Mouse (Mus musculus) NIH3T3 (cell line): ENCODE measurements at regions not wholly inside any gene's neighbourhood (a gene's known extent, or its start where the extent isn't known, plus 50 kb on each side); places are given as distances from the start of the nearest gene placed in this dataset.
A peak's percentile ranks its signal among the peaks of the same experiment; 100 is the strongest.

Experiments
- DNase-seq: peaks from one replicate; pipeline ENCODE4 v3.0.0-alpha.2; 2012; ENCODE audit warnings: low read depth

- peak; percentile 55 for DNase-seq
Measured at GRCm38 (mm10) chr2:133614672-133615071, 62.7 kb downstream of the Bmp2 start.

DNA sequence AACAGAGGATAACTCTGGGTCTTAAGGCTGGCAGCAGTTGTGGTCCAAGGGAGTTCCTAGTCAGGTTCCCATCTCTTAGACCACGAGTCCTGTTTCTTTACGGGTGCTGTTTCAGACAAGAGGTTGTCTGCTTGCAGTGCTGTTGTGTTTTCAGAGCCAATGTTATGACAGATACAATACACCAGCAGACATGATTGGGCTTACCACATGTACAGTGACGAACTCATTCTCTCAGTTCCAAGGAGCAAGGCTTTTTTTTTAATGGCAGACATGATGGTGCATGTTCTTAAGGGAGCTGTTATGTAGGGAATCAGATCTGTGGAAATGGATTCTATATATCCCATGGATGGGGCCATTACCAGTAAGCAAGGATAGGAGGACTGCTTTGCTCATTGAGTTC is 63.3 kb downstream of the Bmp2 start:
- DNase-seq = no peak

DNA sequence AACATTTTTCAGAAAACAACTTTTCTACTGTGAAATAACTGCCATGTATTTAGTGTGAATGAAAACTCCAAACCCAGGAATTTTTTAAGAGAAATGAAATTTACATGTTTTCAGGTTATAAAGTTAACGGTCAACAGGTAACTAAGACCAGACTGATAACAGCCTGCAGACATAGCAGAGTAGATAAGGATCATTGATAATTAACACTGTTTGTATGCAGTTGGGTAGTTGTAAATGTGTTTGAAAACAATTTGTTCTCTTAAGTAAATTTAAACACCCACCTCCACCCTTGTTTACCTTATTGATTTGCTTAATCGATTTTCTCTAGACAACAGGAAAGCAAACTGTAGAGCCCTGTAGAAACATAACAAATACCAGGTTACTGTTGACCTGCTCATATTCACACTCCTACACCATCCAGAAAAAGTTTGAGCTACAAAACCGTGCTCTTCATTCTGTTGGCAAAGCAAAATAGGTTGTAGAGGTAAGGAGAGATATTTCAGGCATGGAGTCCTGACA is 65.4 kb downstream of the Bmp2 start:
- no peak for DNase-seq

- DNase-seq = no peak
Measured at GRCm38 (mm10) chr2:133622523-133622922, 70.6 kb downstream of the Bmp2 start.

GRCm38 (mm10) chr2:133625542-133625941 is 73.6 kb downstream of the Bmp2 start:
- DNase-seq = peak; percentile 3

- DNase-seq = no peak
Measured at GRCm38 (mm10) chr2:133628874-133629273, 76.9 kb downstream of the Bmp2 start.

DNA sequence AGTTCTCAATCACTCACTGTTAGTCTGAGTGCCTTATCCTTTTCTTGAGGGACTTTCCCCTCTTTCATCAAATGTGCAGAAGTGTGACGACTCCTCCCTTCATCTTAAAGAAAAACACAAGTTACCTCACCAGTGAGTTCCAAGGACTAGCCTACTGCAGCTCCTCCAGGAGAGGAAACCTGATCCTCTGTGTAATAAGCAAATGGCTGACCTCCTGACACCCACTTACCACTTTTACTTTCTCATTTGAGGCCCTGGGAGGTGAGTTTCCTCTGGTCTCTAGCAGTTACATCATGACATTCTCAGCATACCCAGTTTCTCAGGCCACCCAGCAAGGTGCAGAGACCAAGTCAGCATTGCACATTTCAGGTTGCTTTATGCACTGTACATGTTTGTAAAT is 83.5 kb downstream of the Bmp2 start:
- DNase-seq = no peak

- no peak for DNase-seq
Measured at GRCm38 (mm10) chr2:133649874-133650481, 98.0 kb downstream of the Bmp2 start.

- no peak for DNase-seq
Measured at GRCm38 (mm10) chr2:133666331-133667054, 114.5 kb downstream of the Bmp2 start.

DNA sequence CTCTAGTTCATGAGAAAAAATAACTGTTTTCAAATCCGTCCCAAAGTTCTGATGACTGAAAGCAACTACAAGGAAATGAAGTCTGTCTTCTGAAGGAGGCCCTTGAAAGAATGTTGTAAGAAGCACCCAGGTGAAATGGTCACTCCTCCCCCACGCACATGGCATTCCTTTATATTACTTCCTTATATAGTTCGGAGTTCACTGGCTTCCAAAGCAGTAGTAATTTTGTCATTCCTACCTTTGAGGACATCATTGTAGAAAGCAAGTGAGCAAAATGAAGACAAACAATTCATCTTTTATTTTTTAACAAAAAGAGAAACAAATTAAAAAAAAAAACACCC is 115.1 kb downstream of the Bmp2 start:
- DNase-seq = no peak

GRCm38 (mm10) chr2:133669821-133670220 is 117.9 kb downstream of the Bmp2 start:
- DNase-seq = no peak

DNA sequence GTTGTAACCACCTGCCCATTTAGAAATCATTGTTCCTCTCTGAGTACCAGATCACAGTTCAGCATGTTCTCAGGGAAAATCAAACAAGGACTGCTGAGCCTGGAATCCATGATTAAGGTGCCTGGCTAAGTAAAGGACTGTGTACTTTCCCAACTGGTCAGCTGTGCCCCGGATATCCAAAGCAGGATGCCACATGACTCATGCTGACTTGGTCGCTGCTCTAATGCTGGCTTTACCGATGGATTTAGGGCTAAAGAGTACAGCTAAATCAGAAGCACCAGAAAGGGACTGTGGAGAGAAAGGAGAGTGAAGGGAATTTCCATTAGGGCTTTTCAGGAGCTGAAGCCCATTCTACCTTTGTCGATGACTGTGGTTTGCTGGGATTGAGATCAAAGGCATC is 119.6 kb downstream of the Bmp2 start:
- DNase-seq = no peak

DNA sequence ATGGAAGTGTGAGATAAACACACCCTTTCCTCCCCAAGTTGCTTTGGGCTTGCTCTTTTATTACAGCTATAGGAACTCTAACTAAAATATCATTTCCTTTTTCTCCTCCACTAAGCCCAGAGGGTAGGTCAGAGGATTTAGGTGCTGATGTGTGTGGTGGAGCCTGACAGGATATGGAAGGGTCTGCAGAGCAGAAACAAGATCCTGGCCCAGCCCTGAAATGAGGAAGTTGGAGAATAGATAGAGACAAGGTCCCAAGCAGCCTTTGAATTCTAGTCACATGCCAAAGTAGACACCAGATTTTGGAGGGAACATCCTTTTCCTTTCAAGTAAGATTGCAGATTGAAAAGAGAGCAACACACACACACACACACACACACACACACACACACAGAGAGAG is 132.4 kb downstream of the Bmp2 start:
- DNase-seq = no peak

DNA sequence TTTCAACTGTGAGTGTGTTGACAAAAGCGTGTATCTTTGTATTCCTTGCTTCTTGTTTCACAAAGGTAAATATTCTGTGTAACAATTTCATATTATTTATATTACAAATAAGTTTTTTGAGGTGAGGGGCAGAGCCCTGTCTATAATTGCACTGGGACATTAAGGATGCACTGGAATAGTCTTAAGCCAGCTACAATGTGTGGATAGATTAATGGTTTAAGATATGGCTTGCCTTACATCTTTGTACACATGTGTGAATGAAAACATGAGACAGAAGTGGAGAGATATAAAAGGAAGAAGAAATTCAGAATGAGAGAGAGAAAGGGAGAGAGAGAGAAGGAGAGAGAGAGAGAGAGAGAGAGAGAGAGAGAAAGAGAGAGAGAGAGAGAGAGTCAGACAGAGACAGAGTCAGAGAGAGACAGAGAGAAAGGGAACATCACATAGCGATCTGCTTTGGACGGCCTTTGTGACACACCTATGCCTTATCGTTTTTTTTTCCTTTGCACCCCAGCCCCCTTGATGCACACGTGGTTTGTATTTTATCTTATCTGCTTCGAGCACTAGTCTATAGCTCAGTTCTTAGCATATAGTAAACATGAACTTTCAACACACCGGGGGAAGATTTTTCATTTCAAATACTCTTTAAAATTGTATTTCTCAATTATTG is 136.3 kb downstream of the Bmp2 start:
- DNase-seq = no peak

- no peak for DNase-seq
Measured at GRCm38 (mm10) chr2:133688788-133689155, 136.8 kb downstream of the Bmp2 start.

DNA sequence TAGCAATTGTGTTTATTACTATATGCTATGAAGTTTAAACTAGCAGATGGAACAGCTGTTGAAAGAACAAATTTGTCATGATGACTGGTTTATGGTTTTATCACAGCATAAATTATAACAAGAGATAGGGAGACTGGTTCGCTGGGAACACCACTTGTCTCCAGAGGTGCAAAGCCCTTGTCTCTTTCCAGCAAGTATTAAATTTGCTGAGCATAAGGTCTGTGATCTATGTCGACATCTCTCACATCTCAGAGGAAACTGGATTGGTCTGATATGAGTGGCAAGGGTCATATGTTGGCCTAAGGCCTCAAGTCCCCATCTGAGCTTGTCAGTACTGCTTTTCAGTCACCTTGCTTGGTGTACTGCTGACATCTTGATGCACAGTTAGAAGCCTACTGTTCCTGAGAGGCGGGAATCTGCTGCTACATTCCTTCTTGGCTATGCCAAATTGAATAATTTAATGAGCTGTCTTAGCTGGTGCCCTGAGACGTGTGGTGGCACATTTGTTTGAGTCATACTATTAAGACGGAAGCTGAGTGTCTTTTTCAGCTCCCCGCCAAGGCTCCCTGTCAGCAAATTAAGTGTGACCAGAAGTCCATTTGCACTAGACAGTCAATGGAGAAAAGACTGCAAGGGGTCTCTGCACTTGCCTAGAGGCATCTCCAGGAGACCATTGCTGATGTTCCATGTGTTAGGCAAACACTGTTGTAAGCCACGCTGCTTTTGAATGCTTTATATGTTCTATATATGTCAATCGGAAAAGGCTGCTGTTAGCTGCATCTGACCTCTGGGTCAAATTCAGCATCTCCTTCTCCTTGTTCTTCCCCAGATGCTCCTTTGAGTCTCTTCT is 157.0 kb downstream of the Bmp2 start:
- no peak for DNase-seq

- no peak for DNase-seq
Measured at GRCm38 (mm10) chr2:133716243-133716642, 164.3 kb downstream of the Bmp2 start.

- DNase-seq = no peak
Measured at GRCm38 (mm10) chr2:133717076-133717475, 165.1 kb downstream of the Bmp2 start.

GRCm38 (mm10) chr2:133724310-133724709 is 172.4 kb downstream of the Bmp2 start:
- DNase-seq = peak; percentile 2

GRCm38 (mm10) chr2:133724757-133725156 is 172.8 kb downstream of the Bmp2 start:
- no peak for DNase-seq

DNA sequence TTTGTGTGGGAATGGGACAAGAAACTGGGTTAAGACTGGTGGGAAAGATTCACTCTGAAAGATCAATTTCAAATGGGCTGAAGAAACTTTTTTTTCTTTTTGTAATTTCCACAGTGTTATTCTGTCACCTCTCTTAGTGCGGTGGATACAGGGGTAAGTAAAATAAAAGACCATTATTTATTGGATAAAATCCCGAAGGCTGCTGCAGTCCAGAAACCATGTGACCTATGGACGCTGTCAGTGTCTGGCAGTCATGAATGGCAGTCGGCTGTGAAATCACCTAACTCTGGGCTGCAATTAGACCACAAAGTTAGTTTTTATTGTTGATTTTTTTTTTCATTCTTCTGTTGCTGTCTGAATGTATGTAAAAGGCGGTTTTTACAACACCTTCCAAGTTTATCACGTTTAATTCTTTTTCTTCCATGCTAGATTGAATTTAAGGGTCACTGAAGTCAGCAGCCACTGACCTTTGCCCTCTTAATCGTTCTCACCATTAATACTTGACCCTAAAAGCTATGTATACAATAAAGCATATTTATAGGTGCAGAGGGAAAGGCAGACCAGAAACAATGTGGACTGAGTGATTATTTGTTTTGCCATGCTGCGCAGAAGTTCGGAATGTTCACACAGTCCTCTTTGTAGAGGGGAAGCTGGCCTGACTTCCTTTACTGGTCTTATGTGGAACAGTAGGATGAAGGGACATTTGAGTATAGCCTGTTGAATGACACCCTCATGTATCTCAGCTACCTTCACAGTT is 182.7 kb downstream of the Bmp2 start:
- no peak for DNase-seq
